In genomic region chr16:26082831-26083230, GRCm38 (mm10) we compare ENCODE assay signal across 9 mouse cellular contexts. TPM values are rescaled to one million over a fixed set of nuclear protein-coding genes. Genes with fewer than 3 reads are reported as not detected.
DNase-seq lines count a peak whose midpoint lies in the region; ATAC-seq and TF ChIP-seq lines count a peak whose summit lies in the region.
"Had no signal": no experiment of that assay in that cellular context is flagged by ENCODE, and none has a peak within 500 bp of the region (broad histone marks: within the 10 kb centered on the region; RNA-seq: fewer than 3 reads in every experiment).

No protein-coding gene starts in this region.

- H3K4me3 ChIP-seq in forebrain, postnatal 0 days (ENCODE audit: low read depth, low read length): no peak overlapping the region
- H3K4me3 ChIP-seq in forebrain, embryonic 16.5 days (replicated peaks; ENCODE audit: low read length): no peak overlapping the region
- no peak overlapping the region for H3K4me3 ChIP-seq in thymus, adult 2 months (ENCODE audit: control insufficient read depth, insufficient read depth, low read length)

- no peak for TF ChIP-seq POLR2A in thymus, adult 2 months (IDR thresholded peaks at IDR 0.05; ENCODE audit: control insufficient read depth, extremely low read depth, insufficient read depth, low read length, poor library complexity)

- no peaks in the 10 kb centered on the region for H3K9me3 ChIP-seq in forebrain, postnatal 0 days (ENCODE audit: low read length)
- no peaks in the 10 kb centered on the region for H3K9me3 ChIP-seq in forebrain, embryonic 16.5 days (ENCODE audit: control insufficient read depth, low read length)

- H3K27ac ChIP-seq in forebrain, postnatal 0 days (ENCODE audit: low read depth, low read length): no peak overlapping the region
- no peak overlapping the region for H3K27ac ChIP-seq in forebrain, embryonic 16.5 days (ENCODE audit: low read length)
- no peak overlapping the region for H3K27ac ChIP-seq in thymus, adult 2 months (ENCODE audit: control insufficient read depth, insufficient read depth, low read length)

- 0 out of 2 replicates have a peak, but pooled peaks cover 5% of the 10 kb centered on the region for H3K4me1 ChIP-seq in forebrain, postnatal 0 days (ENCODE audit: insufficient read depth)
- H3K4me1 ChIP-seq in forebrain, embryonic 16.5 days (replicated peaks; ENCODE audit: control insufficient read depth, insufficient read depth, low read length): no peaks in the 10 kb centered on the region
- H3K4me1 ChIP-seq in thymus, adult 2 months (replicated peaks; ENCODE audit: control insufficient read depth, insufficient read depth, low read length): no peaks in the 10 kb centered on the region

- no peaks in the 10 kb centered on the region for H3K27me3 ChIP-seq in forebrain, postnatal 0 days (ENCODE audit: insufficient read depth, low read length)
- H3K27me3 ChIP-seq in forebrain, embryonic 16.5 days (replicated peaks; ENCODE audit: control insufficient read depth, insufficient read depth, low read length): no peaks in the 10 kb centered on the region
- H3K27me3 ChIP-seq in thymus, adult 2 months (ENCODE audit: control insufficient read depth, insufficient read depth, low read length): no peaks in the 10 kb centered on the region

- WGBS in forebrain, postnatal 0 days: 91% methylated on average over 1 of the region's 1 CpGs
- 90% methylated on average over 1 of the region's 1 CpGs for WGBS in forebrain, embryonic 16.5 days
- WGBS in thymus, adult 2 months: 98% methylated on average over 1 of the region's 1 CpGs

- peak; percentile 6 for DNase-seq in forebrain, postnatal 0 days
- DNase-seq in ovary, adult 18-20 months (ENCODE audit: low spot score): peak; percentile 76
- no peak for DNase-seq in ovary, postnatal 14 days (ENCODE audit: low spot score)
- peak; percentile 92 for DNase-seq in kidney, adult 11 months
- DNase-seq in cerebellum, adult 8-10 months: no peak
- no peak for DNase-seq in right cerebral cortex, adult 18-20 months
- no peak for DNase-seq in thymus, adult 2 months
- DNase-seq: cerebellum, adult 11-12 months had no signal

- no peak for ATAC-seq in forebrain, postnatal 0 days
- ATAC-seq in forebrain, embryonic 16.5 days: no peak

- no peak for TF ChIP-seq CTCF in forebrain, postnatal 0 days (IDR thresholded peaks at IDR 0.05; ENCODE audit: low read depth)
- TF ChIP-seq CTCF in thymus, adult 2 months (IDR thresholded peaks at IDR 0.05; ENCODE audit: borderline replicate concordance, control insufficient read depth, extremely low read depth, insufficient read depth, low read length, poor library complexity): no peak

- H3K36me3 ChIP-seq in forebrain, postnatal 0 days (ENCODE audit: insufficient read depth): no peaks in the 10 kb centered on the region
- H3K36me3 ChIP-seq in forebrain, embryonic 16.5 days (ENCODE audit: control insufficient read depth, insufficient read depth): no peaks in the 10 kb centered on the region
- H3K36me3 ChIP-seq in thymus, adult 2 months (ENCODE audit: control insufficient read depth, insufficient read depth, low read length): no peaks in the 10 kb centered on the region

- H3K9ac ChIP-seq in forebrain, postnatal 0 days: no peak overlapping the region
- H3K9ac ChIP-seq in forebrain, embryonic 16.5 days (replicated peaks; ENCODE audit: low read depth, low read length): no peak overlapping the region

- H3K4me2 ChIP-seq in forebrain, postnatal 0 days (ENCODE audit: low read depth): no peak overlapping the region
- no peak overlapping the region for H3K4me2 ChIP-seq in forebrain, embryonic 16.5 days (ENCODE audit: low read length)

RNA-seq across cellular contexts. Expression of gene P3h2, which starts 22.8 kb away (rescaled TPM):
- 0.62 and 1.4 TPM in 2 replicates for total RNA-seq in forebrain, postnatal 0 days (2014; rRNA removed)
- polyA plus RNA-seq in forebrain, postnatal 0 days (2015; fragmentation: Nextera tagmentation; extraction: Ambion mirVana): 0.20 and 0.35 TPM in 2 replicates
- polyA plus RNA-seq in forebrain, embryonic 16.5 days (2015; fragmentation: Nextera tagmentation; extraction: Ambion mirVana): 0.44 TPM in 1 of 2 replicates, not detected in the other
- polyA plus RNA-seq in thymus, adult 2 months (2012; rRNA removed): 1.6 and 1.8 TPM in 2 replicates

Comparison
In these comparisons a context has a peak if more than half of its experiments do, and no peak if none do; other contexts are left out.
1. DNase-seq: peak in forebrain, postnatal 0 days (single experiment), ovary, adult 18-20 months (single experiment) and kidney, adult 11 months (single experiment); none in ovary, postnatal 14 days (single experiment), cerebellum, adult 8-10 months (single experiment), right cerebral cortex, adult 18-20 months (single experiment) and thymus, adult 2 months (single experiment).